Mouse (Mus musculus): ENCODE data around the gene Emc10. TPM values are rescaled to one million over a fixed set of nuclear protein-coding genes. Genes with fewer than 3 reads are reported as not detected.
A peak's percentile ranks its signal among the peaks of the same experiment; 100 is the strongest.

The Emc10 gene
- polyA plus RNA-seq, 1 experiment from 2014 or later: 95.7 TPM

- DNase-seq (ENCODE audit: low spot score): no peak
- Histone ChIP-seq H3K36me3 (no peaks in the 10 kb centered on the region), H3K27me3 (ENCODE audit: insufficient read depth, poor library complexity, severe bottlenecking) (peaks cover 75% of the 10 kb centered on the region), H3K9me3 (no peaks in the 10 kb centered on the region), H3K4me1 (peaks cover 17% of the 10 kb centered on the region; the same call in 1 of the 2 replicates), H3K4me3 (no peak overlapping the region), H3K27ac (no peak overlapping the region)
- WGBS: 58% methylated on average over 3 of the region's 3 CpGs
These were observed 24.7 kb upstream of the Emc10 start for GRCm38 (mm10) chr7:44520990-44521389.

- H3K36me3 ChIP-seq: no peaks in the 10 kb centered on the region
- 65% methylated on average over 9 of the region's 9 CpGs for WGBS
- DNase-seq (ENCODE audit: low spot score): no peak
- H3K9me3 ChIP-seq: no peaks in the 10 kb centered on the region
- no peak overlapping the region for H3K4me3 ChIP-seq
- no peak overlapping the region for H3K27ac ChIP-seq
- peaks cover 11% of the 10 kb centered on the region; the same call in 1 of the 2 replicates for H3K4me1 ChIP-seq
- H3K27me3 ChIP-seq (ENCODE audit: insufficient read depth, poor library complexity, severe bottlenecking): peaks cover 71% of the 10 kb centered on the region
These were observed 23.0 kb upstream of the Emc10 start for GRCm38 (mm10) chr7:44519240-44519913.

- Histone ChIP-seq H3K4me1 (0 out of 2 replicates have a peak, but pooled peaks cover 5% of the 10 kb centered on the region), H3K36me3 (no peaks in the 10 kb centered on the region), H3K4me3 (no peak overlapping the region), H3K27ac (peak overlapping the region; percentile 14; the same call in 1 of the 2 replicates), H3K9me3 (peaks cover 3% of the 10 kb centered on the region), H3K27me3 (ENCODE audit: insufficient read depth, poor library complexity, severe bottlenecking) (peaks cover 48% of the 10 kb centered on the region)
- peak; percentile 86 for DNase-seq (ENCODE audit: low spot score)
These were observed 11.2 kb upstream of the Emc10 start for GRCm38 (mm10) chr7:44507491-44507890.

- Histone ChIP-seq H3K4me3 (no peak overlapping the region), H3K4me1 (no peaks in the 10 kb centered on the region), H3K36me3 (no peaks in the 10 kb centered on the region), H3K27me3 (ENCODE audit: insufficient read depth, poor library complexity, severe bottlenecking) (peaks cover 28% of the 10 kb centered on the region), H3K9me3 (no peaks in the 10 kb centered on the region), H3K27ac (no peak overlapping the region)
- 39% methylated on average over 5 of the region's 5 CpGs for WGBS
- no peak for DNase-seq (ENCODE audit: low spot score)
These were observed 5.3 kb upstream of the Emc10 start for GRCm38 (mm10) chr7:44501563-44502115.

GRCm38 (mm10) chr7:44500046-44500445 is 3.7 kb upstream of the Emc10 start:
- Histone ChIP-seq H3K27ac (no peak overlapping the region), H3K36me3 (no peaks in the 10 kb centered on the region), H3K9me3 (no peaks in the 10 kb centered on the region), H3K4me1 (peaks cover 7% of the 10 kb centered on the region; the same call in 1 of the 2 replicates), H3K4me3 (no peak overlapping the region), H3K27me3 (ENCODE audit: insufficient read depth, poor library complexity, severe bottlenecking) (peaks cover 23% of the 10 kb centered on the region)
- no peak for DNase-seq (ENCODE audit: low spot score)
- 41% methylated on average over 20 of the region's 20 CpGs for WGBS

GRCm38 (mm10) chr7:44498922-44499321 is 2.6 kb upstream of the Emc10 start:
- WGBS: 56% methylated on average over 1 of the region's 1 CpGs
- no peak overlapping the region for H3K4me3 ChIP-seq
- H3K4me1 ChIP-seq: peaks cover 12% of the 10 kb centered on the region; the same call in 1 of the 2 replicates
- no peak overlapping the region for H3K27ac ChIP-seq
- no peak for DNase-seq (ENCODE audit: low spot score)
- peaks cover 8% of the 10 kb centered on the region for H3K36me3 ChIP-seq
- H3K27me3 ChIP-seq (ENCODE audit: insufficient read depth, poor library complexity, severe bottlenecking): peaks cover 23% of the 10 kb centered on the region
- H3K9me3 ChIP-seq: no peaks in the 10 kb centered on the region

GRCm38 (mm10) chr7:44497361-44498055 is 1.2 kb upstream of the Emc10 start:
- Histone ChIP-seq H3K27ac (peak overlapping the region; percentile 98), H3K9me3 (no peaks in the 10 kb centered on the region), H3K36me3 (peaks cover 20% of the 10 kb centered on the region), H3K4me3 (peak overlapping the region; percentile 73), H3K27me3 (ENCODE audit: insufficient read depth, poor library complexity, severe bottlenecking) (peaks cover 23% of the 10 kb centered on the region), H3K4me1 (peaks cover 12% of the 10 kb centered on the region; the same call in 1 of the 2 replicates)
- WGBS: 82% methylated on average over 10 of the region's 10 CpGs
- no peak for DNase-seq (ENCODE audit: low spot score)

GRCm38 (mm10) chr7:44496771-44497109 is 411 bp upstream of the Emc10 start:
- Histone ChIP-seq H3K27ac (peak overlapping the region; percentile 98), H3K4me1 (peaks cover 12% of the 10 kb centered on the region; the same call in 1 of the 2 replicates), H3K9me3 (no peaks in the 10 kb centered on the region), H3K27me3 (ENCODE audit: insufficient read depth, poor library complexity, severe bottlenecking) (peaks cover 23% of the 10 kb centered on the region), H3K4me3 (peak overlapping the region; percentile 73), H3K36me3 (peaks cover 27% of the 10 kb centered on the region)
- WGBS: under 1% methylated on average over 23 of the region's 26 CpGs
- no peak for DNase-seq (ENCODE audit: low spot score)

- WGBS: 86% methylated on average over 7 of the region's 7 CpGs
- peak overlapping the region; percentile 73 for H3K4me3 ChIP-seq
- H3K4me1 ChIP-seq: peaks cover 12% of the 10 kb centered on the region; the same call in 1 of the 2 replicates
- no peak for DNase-seq (ENCODE audit: low spot score)
- H3K36me3 ChIP-seq: peaks cover 44% of the 10 kb centered on the region
- no peaks in the 10 kb centered on the region for H3K9me3 ChIP-seq
- H3K27ac ChIP-seq: no peak overlapping the region
- peaks cover 11% of the 10 kb centered on the region for H3K27me3 ChIP-seq (ENCODE audit: insufficient read depth, poor library complexity, severe bottlenecking)
These were observed 1.2 kb downstream of the Emc10 start for GRCm38 (mm10) chr7:44495086-44495485.

- H3K4me3 ChIP-seq: no peak overlapping the region
- H3K27me3 ChIP-seq (ENCODE audit: insufficient read depth, poor library complexity, severe bottlenecking): peaks cover 7% of the 10 kb centered on the region
- no peak for DNase-seq (ENCODE audit: low spot score)
- WGBS: 89% methylated on average over 12 of the region's 12 CpGs
- H3K27ac ChIP-seq: no peak overlapping the region
- H3K9me3 ChIP-seq: no peaks in the 10 kb centered on the region
- H3K4me1 ChIP-seq: peaks cover 12% of the 10 kb centered on the region; the same call in 1 of the 2 replicates
- H3K36me3 ChIP-seq: peaks cover 48% of the 10 kb centered on the region
These were observed 1.6 kb downstream of the Emc10 start for GRCm38 (mm10) chr7:44494681-44495080.

GRCm38 (mm10) chr7:44492166-44492826 is 4.0 kb downstream of the Emc10 start:
- H3K27me3 ChIP-seq (ENCODE audit: insufficient read depth, poor library complexity, severe bottlenecking): no peaks in the 10 kb centered on the region
- no peak overlapping the region for H3K4me3 ChIP-seq
- peak; percentile 72 for DNase-seq (ENCODE audit: low spot score)
- H3K36me3 ChIP-seq: peaks cover 57% of the 10 kb centered on the region
- 92% methylated on average over 21 of the region's 21 CpGs for WGBS
- no peaks in the 10 kb centered on the region for H3K9me3 ChIP-seq
- H3K27ac ChIP-seq: no peak overlapping the region
- H3K4me1 ChIP-seq: peaks cover 13% of the 10 kb centered on the region; the same call in 1 of the 2 replicates

- no peak overlapping the region for H3K27ac ChIP-seq
- peaks cover 18% of the 10 kb centered on the region for H3K4me1 ChIP-seq
- no peaks in the 10 kb centered on the region for H3K9me3 ChIP-seq
- peaks cover 57% of the 10 kb centered on the region for H3K36me3 ChIP-seq
- H3K4me3 ChIP-seq: no peak overlapping the region
- no peaks in the 10 kb centered on the region for H3K27me3 ChIP-seq (ENCODE audit: insufficient read depth, poor library complexity, severe bottlenecking)
- 91% methylated on average over 5 of the region's 5 CpGs for WGBS
- DNase-seq (ENCODE audit: low spot score): peak; percentile 64
These were observed 4.9 kb downstream of the Emc10 start for GRCm38 (mm10) chr7:44491391-44491790.

- Histone ChIP-seq H3K9me3 (no peaks in the 10 kb centered on the region), H3K27me3 (ENCODE audit: insufficient read depth, poor library complexity, severe bottlenecking) (no peaks in the 10 kb centered on the region), H3K4me1 (peaks cover 13% of the 10 kb centered on the region), H3K36me3 (peaks cover 67% of the 10 kb centered on the region), H3K27ac (no peak overlapping the region), H3K4me3 (no peak overlapping the region)
- DNase-seq (ENCODE audit: low spot score): peak; percentile 74
- WGBS: 94% methylated on average over 4 of the region's 4 CpGs
These were observed 6.0 kb downstream of the Emc10 start for GRCm38 (mm10) chr7:44490281-44490680.
